Mouse (Mus musculus): ENCODE measurements at regions not wholly inside any gene's neighbourhood (a gene's known extent, or its start where the extent isn't known, plus 50 kb on each side); places are given as distances from the start of the nearest gene placed in this dataset.

GRCm38 (mm10) chr8:102845362-102845761 lies 59.9 kb upstream of the Cdh11 start:
- DNase-seq (ENCODE audit: extremely low read depth, low read depth) = no peak

GRCm38 (mm10) chr8:102860021-102860420 lies 74.6 kb upstream of the Cdh11 start:
- no peak for DNase-seq (ENCODE audit: extremely low read depth, low read depth)

- no peak for DNase-seq (ENCODE audit: extremely low read depth, low read depth)
Observed at GRCm38 (mm10) chr8:102899525-102899924, 114.1 kb upstream of the Cdh11 start.

- no peak for DNase-seq (ENCODE audit: extremely low read depth, low read depth)
Observed at GRCm38 (mm10) chr8:102900662-102901061, 115.2 kb upstream of the Cdh11 start.

- no peak for DNase-seq (ENCODE audit: extremely low read depth, low read depth)
Observed at GRCm38 (mm10) chr8:102907444-102907843, 122.0 kb upstream of the Cdh11 start.

GRCm38 (mm10) chr8:102931342-102931835 lies 145.9 kb upstream of the Cdh11 start:
- no peak for DNase-seq (ENCODE audit: extremely low read depth, low read depth)

GRCm38 (mm10) chr8:102938771-102939170 lies 153.3 kb upstream of the Cdh11 start:
- no peak for DNase-seq (ENCODE audit: extremely low read depth, low read depth)

- no peak for DNase-seq (ENCODE audit: extremely low read depth, low read depth)
Observed at GRCm38 (mm10) chr8:102945546-102945945, 160.1 kb upstream of the Cdh11 start.

GRCm38 (mm10) chr8:102978161-102978581 lies 192.7 kb upstream of the Cdh11 start:
- DNase-seq (ENCODE audit: extremely low read depth, low read depth) = no peak

- no peak for DNase-seq (ENCODE audit: extremely low read depth, low read depth)
Observed at GRCm38 (mm10) chr8:102983220-102983909, 197.9 kb upstream of the Cdh11 start.

GRCm38 (mm10) chr8:102983910-102984225 lies 198.4 kb upstream of the Cdh11 start:
- no peak for DNase-seq (ENCODE audit: extremely low read depth, low read depth)

GRCm38 (mm10) chr8:103007284-103007984 lies 222.0 kb upstream of the Cdh11 start:
- no peak for DNase-seq (ENCODE audit: extremely low read depth, low read depth)

GRCm38 (mm10) chr8:103019121-103019520 lies 233.7 kb upstream of the Cdh11 start:
- no peak for DNase-seq (ENCODE audit: extremely low read depth, low read depth)

GRCm38 (mm10) chr8:103023237-103023636 lies 237.8 kb upstream of the Cdh11 start:
- no peak for DNase-seq (ENCODE audit: extremely low read depth, low read depth)

- no peak for DNase-seq (ENCODE audit: extremely low read depth, low read depth)
Observed at GRCm38 (mm10) chr8:103031708-103032107, 246.3 kb upstream of the Cdh11 start.

GRCm38 (mm10) chr8:103033956-103034355 lies 248.5 kb upstream of the Cdh11 start:
- DNase-seq (ENCODE audit: extremely low read depth, low read depth) = no peak

- DNase-seq (ENCODE audit: extremely low read depth, low read depth) = no peak
Observed at GRCm38 (mm10) chr8:103072079-103072635, 286.7 kb upstream of the Cdh11 start.

GRCm38 (mm10) chr8:103072646-103073045 lies 287.2 kb upstream of the Cdh11 start:
- DNase-seq (ENCODE audit: extremely low read depth, low read depth) = no peak

- DNase-seq (ENCODE audit: extremely low read depth, low read depth) = no peak
Observed at GRCm38 (mm10) chr8:103078559-103078958, 293.1 kb upstream of the Cdh11 start.

- no peak for DNase-seq (ENCODE audit: extremely low read depth, low read depth)
Observed at GRCm38 (mm10) chr8:103086956-103087482, 301.6 kb upstream of the Cdh11 start.

- DNase-seq (ENCODE audit: extremely low read depth, low read depth) = no peak
Observed at GRCm38 (mm10) chr8:103096496-103097092, 311.2 kb upstream of the Cdh11 start.

GRCm38 (mm10) chr8:103125581-103125980 lies 340.1 kb upstream of the Cdh11 start:
- no peak for DNase-seq (ENCODE audit: extremely low read depth, low read depth)

Data from MEL-GATA-1-ER (cell line).